Comparison of ENCODE assay signal across 8 mouse cellular contexts in genomic region chr2:157696297-157696731, GRCm38 (mm10). TPM values are rescaled to one million over a fixed set of nuclear protein-coding genes. Genes with fewer than 3 reads are reported as not detected.
DNase-seq lines count a peak whose midpoint lies in the region; ATAC-seq lines count a peak whose summit lies in the region.

No protein-coding gene starts in this region.

- H3K9me3 ChIP-seq in heart, embryonic 10.5 days: no peaks in the 10 kb centered on the region
- no peaks in the 10 kb centered on the region for H3K9me3 ChIP-seq in forebrain, embryonic 12.5 days
- H3K9me3 ChIP-seq in kidney, embryonic 16.5 days (ENCODE audit: low read length): no peaks in the 10 kb centered on the region
- no peaks in the 10 kb centered on the region for H3K9me3 ChIP-seq in midbrain, embryonic 12.5 days

- H3K4me2 ChIP-seq in forebrain, embryonic 12.5 days: no peak overlapping the region
- no peak overlapping the region for H3K4me2 ChIP-seq in kidney, embryonic 16.5 days (replicated peaks; ENCODE audit: low read depth, low read length)
- H3K4me2 ChIP-seq in midbrain, embryonic 12.5 days (replicated peaks): no peak overlapping the region

- peaks cover 53% of the 10 kb centered on the region for H3K27me3 ChIP-seq in heart, embryonic 10.5 days (ENCODE audit: insufficient read depth, poor library complexity, severe bottlenecking)
- peaks cover 26% of the 10 kb centered on the region for H3K27me3 ChIP-seq in forebrain, embryonic 12.5 days
- H3K27me3 ChIP-seq in kidney, embryonic 16.5 days (ENCODE audit: insufficient read depth, low read length): no peaks in the 10 kb centered on the region
- H3K27me3 ChIP-seq in midbrain, embryonic 12.5 days: peaks cover 7% of the 10 kb centered on the region; the same call in 1 of the 2 replicates

- no peak overlapping the region for H3K4me3 ChIP-seq in heart, embryonic 10.5 days
- H3K4me3 ChIP-seq in forebrain, embryonic 12.5 days (replicated peaks): no peak overlapping the region
- no peak overlapping the region for H3K4me3 ChIP-seq in kidney, embryonic 16.5 days (ENCODE audit: low read length)
- H3K4me3 ChIP-seq in midbrain, embryonic 12.5 days: no peak overlapping the region

- peaks cover 19% of the 10 kb centered on the region for H3K4me1 ChIP-seq in heart, embryonic 10.5 days
- H3K4me1 ChIP-seq in forebrain, embryonic 12.5 days: peaks cover 48% of the 10 kb centered on the region
- H3K4me1 ChIP-seq in kidney, embryonic 16.5 days (ENCODE audit: insufficient read depth, low read length): peaks cover 36% of the 10 kb centered on the region
- peaks cover 40% of the 10 kb centered on the region for H3K4me1 ChIP-seq in midbrain, embryonic 12.5 days

- no peaks in the 10 kb centered on the region for H3K36me3 ChIP-seq in heart, embryonic 10.5 days
- no peaks in the 10 kb centered on the region for H3K36me3 ChIP-seq in forebrain, embryonic 12.5 days (replicated peaks)
- H3K36me3 ChIP-seq in kidney, embryonic 16.5 days (ENCODE audit: insufficient read depth, low read length): no peaks in the 10 kb centered on the region
- no peaks in the 10 kb centered on the region for H3K36me3 ChIP-seq in midbrain, embryonic 12.5 days

- 28% methylated on average over 7 of the region's 7 CpGs for WGBS in heart, embryonic 10.5 days
- WGBS in forebrain, embryonic 12.5 days: under 1% methylated on average over 7 of the region's 7 CpGs
- WGBS in kidney, embryonic 16.5 days: 9% methylated on average over 7 of the region's 7 CpGs
- 10% methylated on average over 7 of the region's 7 CpGs for WGBS in midbrain, embryonic 12.5 days

- no peak for DNase-seq in heart, embryonic 10.5 days (ENCODE audit: low spot score)
- DNase-seq in heart, adult 8-10 months (ENCODE audit: low spot score): no peak
- DNase-seq in thymus, postnatal 36 days: no peak
- DNase-seq in urinary bladder, postnatal 14 days (ENCODE audit: low spot score): no peak
- DNase-seq in adipocyte (ENCODE audit: low spot score): no peak

- peak; percentile 81 for ATAC-seq in forebrain, embryonic 12.5 days (ENCODE audit: low FRiP score)
- peak; percentile 91 for ATAC-seq in kidney, embryonic 16.5 days (ENCODE audit: low FRiP score, low TSS enrichment)
- peak; percentile 78 for ATAC-seq in midbrain, embryonic 12.5 days (ENCODE audit: low FRiP score, low read depth)

- H3K9ac ChIP-seq in forebrain, embryonic 12.5 days: no peak overlapping the region; the same call in 1 of the 2 replicates
- H3K9ac ChIP-seq in kidney, embryonic 16.5 days (replicated peaks; ENCODE audit: low read length): no peak overlapping the region
- no peak overlapping the region for H3K9ac ChIP-seq in midbrain, embryonic 12.5 days (replicated peaks)

- H3K27ac ChIP-seq in heart, embryonic 10.5 days: peak overlapping the region; percentile 11; the same call in 1 of the 2 replicates
- H3K27ac ChIP-seq in forebrain, embryonic 12.5 days: peak overlapping the region; percentile 79
- H3K27ac ChIP-seq in kidney, embryonic 16.5 days (ENCODE audit: low read length): peak overlapping the region; percentile 81
- peak overlapping the region; percentile 78 for H3K27ac ChIP-seq in midbrain, embryonic 12.5 days (replicated peaks)

RNA-seq across cellular contexts. Expression of gene Ctnnbl1, which starts 40.9 kb away (rescaled TPM):
- polyA plus RNA-seq in heart, embryonic 10.5 days (2016; fragmentation: Nextera tagmentation; extraction: Ambion mirVana): 42.5 and 59.1 TPM in 2 replicates
- total RNA-seq in heart, adult 8-10 months (2022): 10 to 100 TPM in 2 of 4 experiments, 1 to 10 TPM in 2; 8.9 to 14.3 (median 10.1) TPM
- polyA plus RNA-seq in forebrain, embryonic 12.5 days (2016; fragmentation: Nextera tagmentation; extraction: Ambion mirVana): 100 and 101 TPM in 2 replicates
- polyA plus RNA-seq in kidney, embryonic 16.5 days (2015; fragmentation: Nextera tagmentation; extraction: Ambion mirVana): 71.6 and 72.0 TPM in 2 replicates
- 89.1 and 94.2 TPM in 2 replicates for polyA plus RNA-seq in midbrain, embryonic 12.5 days (2016; fragmentation: Nextera tagmentation; extraction: Ambion mirVana)

Comparison
In these comparisons a context has a peak if more than half of its experiments do, and no peak if none do; other contexts are left out.
1. H3K27ac ChIP-seq: peak in every context shown above with its lines; median percentile 81 in kidney, embryonic 16.5 days; 79 in forebrain, embryonic 12.5 days; 78 in midbrain, embryonic 12.5 days; 11 in heart, embryonic 10.5 days.